Comparison of ENCODE assay signal across 8 mouse cellular contexts in genomic region chr6:122821822-122822221, GRCm38 (mm10). TPM values are rescaled to one million over a fixed set of nuclear protein-coding genes. Genes with fewer than 3 reads are reported as not detected.
A peak's percentile ranks its signal among the peaks of the same experiment; 100 is the strongest.
DNase-seq lines count a peak whose midpoint lies in the region; ATAC-seq and TF ChIP-seq lines count a peak whose summit lies in the region.

No protein-coding gene starts in this region.

- no peak for ATAC-seq in CD4-positive, CD25-positive, alpha-beta regulatory T cell, adult 4 months
- ATAC-seq in limb, embryonic 12.5 days (ENCODE audit: insufficient number of reproducible peaks, insufficient read depth, low FRiP score, low TSS enrichment, low read depth) = no peak
- ATAC-seq in intestine, postnatal 0 days = no peak
- no peak for ATAC-seq in neural tube, embryonic 15.5 days (ENCODE audit: low FRiP score)

- peak; percentile 28 for DNase-seq in CD4-positive, CD25-positive, alpha-beta regulatory T cell, adult 2 months (ENCODE audit: low read depth, low spot score)
- DNase-seq in limb, embryonic 10.5 days (ENCODE audit: low spot score) = no peak
- no peak for DNase-seq in thymus, postnatal 0 days (ENCODE audit: low spot score)
- no peak for DNase-seq in cerebellum, adult 11 months

- 73% methylated on average over 9 of the region's 9 CpGs for WGBS in limb, embryonic 12.5 days
- WGBS in limb, embryonic 10.5 days = 78% methylated on average over 9 of the region's 9 CpGs
- WGBS in intestine, postnatal 0 days = 69% methylated on average over 9 of the region's 9 CpGs
- 80% methylated on average over 9 of the region's 9 CpGs for WGBS in neural tube, embryonic 15.5 days

- H3K27ac ChIP-seq in limb, embryonic 12.5 days = no peak overlapping the region
- H3K27ac ChIP-seq in limb, embryonic 10.5 days = no peak overlapping the region
- no peak overlapping the region for H3K27ac ChIP-seq in intestine, postnatal 0 days (ENCODE audit: low read depth, low read length)
- no peak overlapping the region for H3K27ac ChIP-seq in neural tube, embryonic 15.5 days (replicated peaks)

- peaks cover 51% of the 10 kb centered on the region for H3K4me1 ChIP-seq in limb, embryonic 12.5 days (replicated peaks)
- peaks cover 46% of the 10 kb centered on the region for H3K4me1 ChIP-seq in limb, embryonic 10.5 days
- peaks cover 17% of the 10 kb centered on the region for H3K4me1 ChIP-seq in intestine, postnatal 0 days (replicated peaks; ENCODE audit: control insufficient read depth, insufficient read depth, low read length)
- H3K4me1 ChIP-seq in neural tube, embryonic 15.5 days = peaks cover 52% of the 10 kb centered on the region

- H3K4me3 ChIP-seq in limb, embryonic 12.5 days (replicated peaks) = no peak overlapping the region
- no peak overlapping the region for H3K4me3 ChIP-seq in limb, embryonic 10.5 days
- no peak overlapping the region for H3K4me3 ChIP-seq in intestine, postnatal 0 days (ENCODE audit: low read depth, low read length)
- peak overlapping the region; percentile 91 for H3K4me3 ChIP-seq in neural tube, embryonic 15.5 days (replicated peaks)

- H3K27me3 ChIP-seq in limb, embryonic 12.5 days = no peaks in the 10 kb centered on the region
- no peaks in the 10 kb centered on the region; the same call in 1 of the 2 replicates for H3K27me3 ChIP-seq in limb, embryonic 10.5 days (ENCODE audit: low read depth, poor library complexity, severe bottlenecking)
- H3K27me3 ChIP-seq in intestine, postnatal 0 days (replicated peaks; ENCODE audit: control insufficient read depth, insufficient read depth, low read length) = no peaks in the 10 kb centered on the region
- no peaks in the 10 kb centered on the region for H3K27me3 ChIP-seq in neural tube, embryonic 15.5 days (replicated peaks)

- H3K9me3 ChIP-seq in limb, embryonic 12.5 days = no peaks in the 10 kb centered on the region
- H3K9me3 ChIP-seq in limb, embryonic 10.5 days (replicated peaks) = no peaks in the 10 kb centered on the region
- no peaks in the 10 kb centered on the region for H3K9me3 ChIP-seq in intestine, postnatal 0 days (ENCODE audit: control insufficient read depth)
- no peaks in the 10 kb centered on the region for H3K9me3 ChIP-seq in neural tube, embryonic 15.5 days (replicated peaks)

- H3K9ac ChIP-seq in limb, embryonic 12.5 days (replicated peaks) = no peak overlapping the region
- no peak overlapping the region for H3K9ac ChIP-seq in intestine, postnatal 0 days (ENCODE audit: low read depth, low read length)
- no peak overlapping the region for H3K9ac ChIP-seq in neural tube, embryonic 15.5 days (replicated peaks)

- H3K36me3 ChIP-seq in limb, embryonic 12.5 days = no peaks in the 10 kb centered on the region
- H3K36me3 ChIP-seq in limb, embryonic 10.5 days = no peaks in the 10 kb centered on the region
- no peaks in the 10 kb centered on the region for H3K36me3 ChIP-seq in intestine, postnatal 0 days (ENCODE audit: control insufficient read depth, insufficient read depth)
- H3K36me3 ChIP-seq in neural tube, embryonic 15.5 days = 0 out of 2 replicates have a peak, but pooled peaks cover 3% of the 10 kb centered on the region

- H3K4me2 ChIP-seq in limb, embryonic 12.5 days = peak overlapping the region; percentile 88; the same call in 1 of the 2 replicates
- H3K4me2 ChIP-seq in intestine, postnatal 0 days (replicated peaks; ENCODE audit: low read depth) = peak overlapping the region; percentile 96; the same call in 1 of the 2 replicates
- H3K4me2 ChIP-seq in neural tube, embryonic 15.5 days = peak overlapping the region; percentile 91

- no peak for TF ChIP-seq CTCF in intestine, postnatal 0 days (IDR thresholded peaks at IDR 0.05; ENCODE audit: low read depth)

RNA-seq across cellular contexts. Expression of gene Foxj2, which starts 2.1 kb away (rescaled TPM):
- polyA plus RNA-seq in CD4-positive, CD25-positive, alpha-beta regulatory T cell, adult 4 months (2017; shearing (Covaris generic)) = 1 to 10 TPM; 8.5 to 9.2 TPM
- polyA plus RNA-seq in limb, embryonic 12.5 days (2016; fragmentation: Nextera tagmentation; extraction: Ambion mirVana) = 4.6 and 6.0 TPM in 2 replicates
- polyA plus RNA-seq in limb, embryonic 10.5 days (2016; fragmentation: Nextera tagmentation; extraction: Ambion mirVana) = 1.7 and 3.2 TPM in 2 replicates
- polyA plus RNA-seq in intestine, postnatal 0 days (2015; fragmentation: Nextera tagmentation; extraction: Ambion mirVana) = 2.8 and 2.9 TPM in 2 replicates
- 7.1 and 7.4 TPM in 2 replicates for polyA plus RNA-seq in neural tube, embryonic 15.5 days (2015; fragmentation: Nextera tagmentation; extraction: Ambion mirVana)
- 3.0 and 3.2 TPM in 2 replicates for polyA plus RNA-seq in thymus, postnatal 0 days (2015; fragmentation: Nextera tagmentation; extraction: Ambion mirVana)

RNA-seq across cellular contexts. Expression of gene Slc2a3, which starts 20.4 kb away (rescaled TPM):
- 100 to 1,000 TPM; 103 to 138 TPM for polyA plus RNA-seq in CD4-positive, CD25-positive, alpha-beta regulatory T cell, adult 4 months (2017; shearing (Covaris generic))
- polyA plus RNA-seq in limb, embryonic 12.5 days (2016; fragmentation: Nextera tagmentation; extraction: Ambion mirVana) = 89.5 and 93.5 TPM in 2 replicates
- polyA plus RNA-seq in limb, embryonic 10.5 days (2016; fragmentation: Nextera tagmentation; extraction: Ambion mirVana) = 61.3 and 74.0 TPM in 2 replicates
- 2.9 TPM in 2 replicates for polyA plus RNA-seq in intestine, postnatal 0 days (2015; fragmentation: Nextera tagmentation; extraction: Ambion mirVana)
- polyA plus RNA-seq in neural tube, embryonic 15.5 days (2015; fragmentation: Nextera tagmentation; extraction: Ambion mirVana) = 47.9 and 50.6 TPM in 2 replicates
- polyA plus RNA-seq in thymus, postnatal 0 days (2015; fragmentation: Nextera tagmentation; extraction: Ambion mirVana) = 12.8 and 13.0 TPM in 2 replicates

RNA-seq across cellular contexts. Expression of gene C3ar1, which starts 34.1 kb away (rescaled TPM):
- polyA plus RNA-seq in CD4-positive, CD25-positive, alpha-beta regulatory T cell, adult 4 months (2017; shearing (Covaris generic)) = under 1 TPM; 0.18 to 0.27 TPM
- polyA plus RNA-seq in limb, embryonic 12.5 days (2016; fragmentation: Nextera tagmentation; extraction: Ambion mirVana) = 1.6 and 2.3 TPM in 2 replicates
- 0.73 and 1.2 TPM in 2 replicates for polyA plus RNA-seq in limb, embryonic 10.5 days (2016; fragmentation: Nextera tagmentation; extraction: Ambion mirVana)
- polyA plus RNA-seq in intestine, postnatal 0 days (2015; fragmentation: Nextera tagmentation; extraction: Ambion mirVana) = 2.1 and 2.2 TPM in 2 replicates
- polyA plus RNA-seq in neural tube, embryonic 15.5 days (2015; fragmentation: Nextera tagmentation; extraction: Ambion mirVana) = 2.1 and 2.2 TPM in 2 replicates
- polyA plus RNA-seq in thymus, postnatal 0 days (2015; fragmentation: Nextera tagmentation; extraction: Ambion mirVana) = 1.9 and 2.2 TPM in 2 replicates

RNA-seq across cellular contexts. Expression of gene Necap1, which starts 52.5 kb away (rescaled TPM):
- polyA plus RNA-seq in CD4-positive, CD25-positive, alpha-beta regulatory T cell, adult 4 months (2017; shearing (Covaris generic)) = 10 to 100 TPM; 63.7 to 80.3 TPM
- 61.8 and 64.8 TPM in 2 replicates for polyA plus RNA-seq in limb, embryonic 12.5 days (2016; fragmentation: Nextera tagmentation; extraction: Ambion mirVana)
- 52.1 and 56.2 TPM in 2 replicates for polyA plus RNA-seq in limb, embryonic 10.5 days (2016; fragmentation: Nextera tagmentation; extraction: Ambion mirVana)
- polyA plus RNA-seq in intestine, postnatal 0 days (2015; fragmentation: Nextera tagmentation; extraction: Ambion mirVana) = 45.8 and 48.7 TPM in 2 replicates
- 148 and 168 TPM in 2 replicates for polyA plus RNA-seq in neural tube, embryonic 15.5 days (2015; fragmentation: Nextera tagmentation; extraction: Ambion mirVana)
- polyA plus RNA-seq in thymus, postnatal 0 days (2015; fragmentation: Nextera tagmentation; extraction: Ambion mirVana) = 26.9 and 29.2 TPM in 2 replicates
